Mouse (Mus musculus): ENCODE results near the gene Sirt4. TPM values are rescaled to one million over a fixed set of nuclear protein-coding genes. Genes with fewer than 3 reads are reported as not detected.
"Not testable (repeated sequence)": the region's sequence is repeated elsewhere in the genome, so short reads cannot be mapped to it uniquely, and the experiment has no call there.

Gene Sirt4
- total and polyA plus RNA-seq, 2 experiments from 2014 or later, result 15.4 to 29.0 TPM

GRCm38 (mm10) chr5:115503035-115503434 is 18.5 kb upstream of the Sirt4 start:
- WGBS, result 54% methylated on average over 12 of the region's 12 CpGs
- no peak overlapping the region for H3K9ac ChIP-seq (replicated peaks; ENCODE audit: low read depth, low read length)
- H3K27ac ChIP-seq (ENCODE audit: low read depth), result no peak overlapping the region
- H3K4me3 ChIP-seq (ENCODE audit: low read depth, low read length), result no peak overlapping the region
- H3K27me3 ChIP-seq (ENCODE audit: control insufficient read depth, insufficient read depth, low read length), result no peaks in the 10 kb centered on the region
- no peaks in the 10 kb centered on the region for H3K9me3 ChIP-seq (replicated peaks; ENCODE audit: control insufficient read depth, low read length)
- no peaks in the 10 kb centered on the region for H3K36me3 ChIP-seq (replicated peaks; ENCODE audit: control insufficient read depth, insufficient read depth, low read length)
- TF ChIP-seq EP300 (IDR thresholded peaks at IDR 0.05; ENCODE audit: low read depth) (no peak), CTCF (IDR thresholded peaks at IDR 0.05; ENCODE audit: low read depth) (no peak)
- ATAC-seq (ENCODE audit: insufficient read depth, low read depth) (no peak), DNase-seq (ENCODE audit: low spot score) (no peak)
- H3K4me1 ChIP-seq (ENCODE audit: control insufficient read depth, insufficient read depth), result peaks cover 10% of the 10 kb centered on the region
- no peak overlapping the region for H3K4me2 ChIP-seq (ENCODE audit: low read depth, low read length)

GRCm38 (mm10) chr5:115500383-115500935 is 15.9 kb upstream of the Sirt4 start:
- WGBS, result 62% methylated on average over 12 of the region's 12 CpGs
- no peak for DNase-seq (ENCODE audit: low spot score)

GRCm38 (mm10) chr5:115498307-115499240 is 14.0 kb upstream of the Sirt4 start:
- Histone ChIP-seq H3K4me2 (ENCODE audit: low read depth, low read length) (no peak overlapping the region), H3K36me3 (replicated peaks; ENCODE audit: control insufficient read depth, insufficient read depth, low read length) (no peaks in the 10 kb centered on the region), H3K9me3 (replicated peaks; ENCODE audit: control insufficient read depth, low read length) (no peaks in the 10 kb centered on the region), H3K27ac (ENCODE audit: low read depth) (no peak overlapping the region), H3K9ac (replicated peaks; ENCODE audit: low read depth, low read length) (no peak overlapping the region), H3K4me3 (ENCODE audit: low read depth, low read length) (no peak overlapping the region), H3K4me1 (ENCODE audit: control insufficient read depth, insufficient read depth) (no peaks in the 10 kb centered on the region; the same call in 1 of the 2 replicates), H3K27me3 (ENCODE audit: control insufficient read depth, insufficient read depth, low read length) (no peaks in the 10 kb centered on the region)
- TF ChIP-seq CTCF (IDR thresholded peaks at IDR 0.05; ENCODE audit: low read depth) (no peak), EP300 (IDR thresholded peaks at IDR 0.05; ENCODE audit: low read depth) (no peak)
- no peak for ATAC-seq (ENCODE audit: insufficient read depth, low read depth)
- WGBS, result 51% methylated on average over 9 of the region's 9 CpGs
- DNase-seq (ENCODE audit: low spot score), result no peak

More at GRCm38 (mm10) chr5:115500383-115500935, 15.9 kb upstream of the Sirt4 start:
- H3K27me3 ChIP-seq (ENCODE audit: control insufficient read depth, insufficient read depth, low read length), result no peaks in the 10 kb centered on the region
- no peaks in the 10 kb centered on the region for H3K4me1 ChIP-seq (ENCODE audit: control insufficient read depth, insufficient read depth)
- no peak overlapping the region for H3K4me3 ChIP-seq (ENCODE audit: low read depth, low read length)
- H3K36me3 ChIP-seq (replicated peaks; ENCODE audit: control insufficient read depth, insufficient read depth, low read length), result no peaks in the 10 kb centered on the region
- H3K9ac ChIP-seq (replicated peaks; ENCODE audit: low read depth, low read length), result no peak overlapping the region
- ATAC-seq (ENCODE audit: insufficient read depth, low read depth), result no peak
- H3K9me3 ChIP-seq (replicated peaks; ENCODE audit: control insufficient read depth, low read length), result no peaks in the 10 kb centered on the region
- no peak overlapping the region for H3K4me2 ChIP-seq (ENCODE audit: low read depth, low read length)
- H3K27ac ChIP-seq (ENCODE audit: low read depth), result peak overlapping the region; percentile 43; the same call in 1 of the 2 replicates
- TF ChIP-seq EP300 (IDR thresholded peaks at IDR 0.05; ENCODE audit: low read depth), result no peak
- no peak for TF ChIP-seq CTCF (IDR thresholded peaks at IDR 0.05; ENCODE audit: low read depth)

- no peaks in the 10 kb centered on the region for H3K9me3 ChIP-seq (replicated peaks; ENCODE audit: control insufficient read depth, low read length)
- 54% methylated on average over 7 of the region's 7 CpGs for WGBS
- H3K4me2 ChIP-seq (ENCODE audit: low read depth, low read length), result no peak overlapping the region
- DNase-seq (ENCODE audit: low spot score) (no peak), ATAC-seq (ENCODE audit: insufficient read depth, low read depth) (no peak)
- no peaks in the 10 kb centered on the region for H3K36me3 ChIP-seq (replicated peaks; ENCODE audit: control insufficient read depth, insufficient read depth, low read length)
- no peak overlapping the region for H3K27ac ChIP-seq (ENCODE audit: low read depth)
- H3K27me3 ChIP-seq (ENCODE audit: control insufficient read depth, insufficient read depth, low read length), result no peaks in the 10 kb centered on the region
- no peak overlapping the region for H3K9ac ChIP-seq (replicated peaks; ENCODE audit: low read depth, low read length)
- H3K4me1 ChIP-seq (ENCODE audit: control insufficient read depth, insufficient read depth), result no peaks in the 10 kb centered on the region; the same call in 1 of the 2 replicates
- H3K4me3 ChIP-seq (ENCODE audit: low read depth, low read length), result no peak overlapping the region
- TF ChIP-seq CTCF (IDR thresholded peaks at IDR 0.05; ENCODE audit: low read depth) (no peak), EP300 (IDR thresholded peaks at IDR 0.05; ENCODE audit: low read depth) (no peak)
Measured at GRCm38 (mm10) chr5:115497033-115497432, 12.5 kb upstream of the Sirt4 start.

DNA sequence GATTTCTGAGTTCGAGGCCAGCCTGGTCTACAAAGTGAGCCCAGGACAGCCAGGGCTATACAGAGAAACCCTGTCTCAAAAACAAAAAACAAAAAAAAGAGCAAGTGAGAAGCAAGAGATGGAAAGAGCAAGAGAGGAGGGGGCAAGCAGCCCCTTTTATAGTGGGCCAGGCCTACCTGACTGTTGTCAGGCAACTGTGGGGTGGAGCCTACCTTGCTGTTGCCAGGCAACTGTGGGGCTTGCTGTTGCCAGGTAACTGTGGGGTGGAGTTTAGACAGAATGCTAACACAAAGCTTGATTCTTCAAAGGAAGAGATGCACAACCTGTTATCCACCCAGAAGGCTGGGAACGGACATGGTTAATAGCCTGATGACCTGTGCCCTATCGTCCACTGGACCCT is 11.1 kb upstream of the Sirt4 start:
- not testable (repeated sequence) for H3K4me2 ChIP-seq (ENCODE audit: low read depth, low read length); DNase-seq (ENCODE audit: low spot score); H3K4me3 ChIP-seq (ENCODE audit: low read depth, low read length); H3K9me3 ChIP-seq (replicated peaks; ENCODE audit: control insufficient read depth, low read length); H3K36me3 ChIP-seq (replicated peaks; ENCODE audit: control insufficient read depth, insufficient read depth, low read length); H3K9ac ChIP-seq (replicated peaks; ENCODE audit: low read depth, low read length); H3K4me1 ChIP-seq (ENCODE audit: control insufficient read depth, insufficient read depth); H3K27me3 ChIP-seq (ENCODE audit: control insufficient read depth, insufficient read depth, low read length); ATAC-seq (ENCODE audit: insufficient read depth, low read depth); H3K27ac ChIP-seq (ENCODE audit: low read depth)
- WGBS, result 78% methylated on average over 3 of the region's 3 CpGs
